Comparison of ENCODE assay signal across 27 mouse cellular contexts in genomic region chr8:46468400-46468799, GRCm38 (mm10). TPM values are rescaled to one million over a fixed set of nuclear protein-coding genes. Genes with fewer than 3 reads are reported as not detected.
A peak's percentile ranks its signal among the peaks of the same experiment; 100 is the strongest.
DNase-seq lines count a peak whose midpoint lies in the region; ATAC-seq and TF ChIP-seq lines count a peak whose summit lies in the region.
"Had no signal": no experiment of that assay in that cellular context is flagged by ENCODE, and none has a peak within 500 bp of the region (broad histone marks: within the 10 kb centered on the region; RNA-seq: fewer than 3 reads in every experiment).

No protein-coding gene starts in this region.

- TF ChIP-seq POLR2A in kidney, adult 2 months (IDR thresholded peaks at IDR 0.05; ENCODE audit: low read depth, low read length), result no peak

- no peak overlapping the region for H3ac ChIP-seq in C2C12 (ENCODE audit: control insufficient read depth, insufficient read length, low read depth)

- peaks cover 4% of the 10 kb centered on the region; the same call in 1 of the 2 replicates for H3K4me1 ChIP-seq in kidney, adult 2 months (ENCODE audit: control insufficient read depth, insufficient read depth, low read length)
- no peaks in the 10 kb centered on the region for H3K4me1 ChIP-seq in brown adipose tissue, adult 24 weeks (ENCODE audit: control insufficient read depth, insufficient read depth, insufficient read length, low read length)
- H3K4me1 ChIP-seq in midbrain, embryonic 16.5 days (ENCODE audit: control insufficient read depth, insufficient read depth, low read length), result peaks cover 10% of the 10 kb centered on the region

- DNase-seq in kidney, adult 9 months, result peak; percentile 6
- DNase-seq in kidney, adult 2 months, result no peak
- DNase-seq in 3T3-L1 (ENCODE audit: low read depth, low spot score), result peak; percentile 32
- no peak for DNase-seq in cerebellum, postnatal 36 days
- no peak for DNase-seq in adrenal gland, postnatal 10 days
- DNase-seq: adrenal gland, adult 8-10 months; adrenal gland, postnatal 36 days; cerebellum, adult 11 months; cerebellum, adult 2 months; cerebellum, adult 9-11 months; cerebellum, postnatal 25 days; gastrocnemius, postnatal 10 days; gastrocnemius, postnatal 36 days had no signal

- no peak for TF ChIP-seq CTCF in kidney, adult 2 months (conservative IDR thresholded peaks at IDR 0.05; ENCODE audit: insufficient read depth, insufficient read length, low read depth, low read length)
- TF ChIP-seq CTCF in C2C12 (IDR thresholded peaks at IDR 0.05; ENCODE audit: control insufficient read depth, insufficient read depth, insufficient read length), result no peak

- no peaks in the 10 kb centered on the region for H3K27me3 ChIP-seq in kidney, adult 2 months (replicated peaks; ENCODE audit: control insufficient read depth, insufficient read depth, low read length)
- no peaks in the 10 kb centered on the region for H3K27me3 ChIP-seq in C2C12 (ENCODE audit: control insufficient read depth, insufficient read depth, insufficient read length)
- no peaks in the 10 kb centered on the region for H3K27me3 ChIP-seq in midbrain, embryonic 16.5 days (ENCODE audit: control insufficient read depth, insufficient read depth, low read depth, low read length)
- H3K27me3 ChIP-seq: CH12.LX had no signal

- H3K4me3 ChIP-seq in kidney, adult 2 months (ENCODE audit: insufficient read depth, low read depth, low read length), result no peak overlapping the region
- H3K4me3 ChIP-seq in C2C12 (ENCODE audit: insufficient read depth, poor library complexity, severe bottlenecking), result no peak overlapping the region
- no peak overlapping the region for H3K4me3 ChIP-seq in brown adipose tissue, adult 24 weeks (ENCODE audit: insufficient read depth, low read depth, low read length)
- H3K4me3 ChIP-seq in midbrain, embryonic 16.5 days (ENCODE audit: low read depth, low read length), result no peak overlapping the region
- H3K4me3 ChIP-seq: forebrain, embryonic 10.5 days; forebrain, embryonic 13.5 days had no signal

- no peak overlapping the region for H3K4me2 ChIP-seq in midbrain, embryonic 16.5 days (ENCODE audit: low read length)
- H3K4me2 ChIP-seq: forebrain, embryonic 13.5 days; heart, embryonic 11.5 days; hindbrain, embryonic 14.5 days had no signal

- H3K79me2 ChIP-seq in C2C12 (ENCODE audit: control insufficient read depth, insufficient read depth), result no peaks in the 10 kb centered on the region

- no peak for ATAC-seq in midbrain, embryonic 16.5 days
- ATAC-seq: activated CD4-positive, CD25-positive, alpha-beta regulatory T cell, adult 4 months; forebrain, embryonic 13.5 days; forebrain, embryonic 16.5 days; hindbrain, postnatal 0 days; inflammation-experienced regulatory T-cells, adult 6 months; intestine, embryonic 16.5 days had no signal

- 87% methylated on average over 2 of the region's 2 CpGs for WGBS in kidney, adult 2 months
- 88% methylated on average over 2 of the region's 2 CpGs for WGBS in midbrain, embryonic 16.5 days

- H3K27ac ChIP-seq in kidney, adult 2 months (ENCODE audit: insufficient read depth, low read depth, low read length), result no peak overlapping the region
- 0 out of 2 replicates have a peak overlapping the region, but pooled peaks have one; percentile 32 for H3K27ac ChIP-seq in brown adipose tissue, adult 24 weeks (replicated peaks; ENCODE audit: low read depth, low read length)
- no peak overlapping the region for H3K27ac ChIP-seq in midbrain, embryonic 16.5 days (ENCODE audit: low read length)
- H3K27ac ChIP-seq: forebrain, embryonic 10.5 days; forebrain, embryonic 13.5 days; hindbrain, embryonic 14.5 days; hindbrain, postnatal 0 days had no signal

- no peaks in the 10 kb centered on the region for H3K36me3 ChIP-seq in kidney, adult 2 months (ENCODE audit: control insufficient read depth, insufficient read depth, low read length)
- no peaks in the 10 kb centered on the region for H3K36me3 ChIP-seq in C2C12 (ENCODE audit: control insufficient read depth, insufficient read depth)
- no peaks in the 10 kb centered on the region for H3K36me3 ChIP-seq in midbrain, embryonic 16.5 days (ENCODE audit: control insufficient read depth, insufficient read depth, low read length)
- H3K36me3 ChIP-seq: forebrain, embryonic 10.5 days had no signal

- H3K9me3 ChIP-seq in midbrain, embryonic 16.5 days (replicated peaks; ENCODE audit: control insufficient read depth, low read length, poor library complexity, severe bottlenecking), result no peaks in the 10 kb centered on the region
- H3K9me3 ChIP-seq: forebrain, embryonic 10.5 days; forebrain, embryonic 13.5 days; G1E had no signal

- H3K79me3 ChIP-seq in C2C12 (ENCODE audit: low read depth), result no peaks in the 10 kb centered on the region

- H3K9ac ChIP-seq in midbrain, embryonic 16.5 days (ENCODE audit: low read depth, low read length), result no peak overlapping the region
- H3K9ac ChIP-seq: forebrain, embryonic 13.5 days; hindbrain, embryonic 14.5 days had no signal

TF ChIP-seq in C2C12, 6 proteins besides CTCF, POLR2A, EP300 and RAD21:
- TF ChIP-seq MYOD1 (IDR thresholded peaks at IDR 0.05; ENCODE audit: control insufficient read depth, insufficient read length, low read depth), result peak; percentile 71
- TF ChIP-seq USF1 (IDR thresholded peaks at IDR 0.05; ENCODE audit: low read depth), result no peak
- no peak for TF ChIP-seq MAX (IDR thresholded peaks at IDR 0.05)
- TF ChIP-seq CEBPB (IDR thresholded peaks at IDR 0.05; ENCODE audit: low read depth), result no peak
- TF ChIP-seq FOSL1 (IDR thresholded peaks at IDR 0.05; ENCODE audit: insufficient read depth, low read length, poor library complexity, severe bottlenecking), result no peak

RNA-seq across cellular contexts. Expression of gene Acsl1, which starts 2.4 kb away (rescaled TPM):
- polyA plus RNA-seq in kidney, adult 2 months (2012; rRNA removed), result 206 and 212 TPM in 2 replicates
- polyA plus RNA-seq in C2C12 (2012; fragmentation: generic; extraction: Trizol), result 1.6 TPM
- 734 and 1,073 TPM in 2 replicates for polyA plus RNA-seq in brown adipose tissue, adult 24 weeks (2012; ENCODE audit: insufficient read depth, insufficient read length, missing spikeins)
- 17.9 and 20.2 TPM in 2 replicates for polyA plus RNA-seq in midbrain, embryonic 16.5 days (2015; fragmentation: Nextera tagmentation; extraction: Ambion mirVana)
- 100 to 1,000 TPM; 915 to 931 TPM for total RNA-seq in adrenal gland, postnatal 10 days (2021)

Comparison
In these comparisons a context has a peak if more than half of its experiments do, and no peak if none do; other contexts are left out.
1. DNase-seq: peak in kidney, adult 9 months (single experiment) and 3T3-L1 (single experiment); none in kidney, adult 2 months (single experiment), cerebellum, postnatal 36 days (0 of 2) and adrenal gland, postnatal 10 days (single experiment).